Mouse (Mus musculus) kidney, embryonic 16.5 days (tissue): ENCODE measurements around the gene Commd8. TPM values are rescaled to one million over a fixed set of nuclear protein-coding genes. Genes with fewer than 3 reads are reported as not detected.

Source experiments
- ATAC-seq: fragments of 200-750 bp; cut with Nextera tagmentation; 2 replicates; pipeline ENCODE4 v1.8.0; 2017; ENCODE audit warnings: moderate TSS enrichment; ENCODE audit not compliant: low FRiP score, low TSS enrichment
- H3K27ac ChIP-seq: fragments of 300-500 bp; sonication (generic); 2 replicates; pipeline ENCODE4 v1.5.1; 2014; ENCODE audit warnings: low read length
- H3K27me3 ChIP-seq: fragments of 300-500 bp; sonication (generic); 2 replicates; pipeline ENCODE4 v1.6.1; 2014; ENCODE audit warnings: low read length, control low read depth, mixed read lengths; ENCODE audit not compliant: insufficient read depth
- H3K36me3 ChIP-seq: fragments of 300-500 bp; sonication (generic); 2 replicates; pipeline ENCODE4 v1.6.1; 2014; ENCODE audit warnings: low read length, control low read depth, mixed read lengths; ENCODE audit not compliant: insufficient read depth
- H3K4me1 ChIP-seq: fragments of 300-500 bp; sonication (generic); 2 replicates; pipeline ENCODE4 v1.6.1; 2014; ENCODE audit warnings: low read length, control low read depth, mixed read lengths; ENCODE audit not compliant: insufficient read depth
- H3K4me2 ChIP-seq: fragments of 300-500 bp; sonication (generic); replicated peaks from 2 replicates; pipeline ENCODE4 v1.6.1; 2014; ENCODE audit warnings: low read depth, low read length
- H3K4me3 ChIP-seq: fragments of 300-500 bp; sonication (generic); 2 replicates; pipeline ENCODE4 v1.5.1; 2014; ENCODE audit warnings: mild to moderate bottlenecking, low read length
- H3K9ac ChIP-seq: fragments of 300-500 bp; sonication (generic); replicated peaks from 2 replicates; pipeline ENCODE4 v1.6.1; 2014; ENCODE audit warnings: low read length
- H3K9me3 ChIP-seq: fragments of 300-500 bp; sonication (generic); 2 replicates; pipeline ENCODE4 v1.6.1; 2016; ENCODE audit warnings: low read length, control low read depth
- WGBS: fragments of 180-500 bp; shearing (Covaris S2); extraction: QIAGEN DNeasy Blood & Tissue Kit; methylation state at CpG from one replicate; pipeline ENCODE4 v1.1.7; 2014; 5-methylcytosine and 5-hydroxymethylcytosine counted together
- polyA plus RNA-seq: library from polyadenylated mRNA; unstranded; fragments of >200 nt; fragmentation: Nextera tagmentation; extraction: Ambion mirVana; gene quantifications from 2 replicates; pipeline ENCODE4 v1.2.1, GENCODE M21; 2015

Gene Commd8
- polyA plus RNA-seq, 1 experiment from 2014 or later, result 144 TPM

- Histone ChIP-seq H3K27ac (no peak overlapping the region), H3K9ac (no peak overlapping the region), H3K36me3 (no peaks in the 10 kb centered on the region), H3K9me3 (no peaks in the 10 kb centered on the region), H3K4me3 (no peak overlapping the region), H3K27me3 (no peaks in the 10 kb centered on the region), H3K4me1 (peaks cover 15% of the 10 kb centered on the region), H3K4me2 (peak overlapping the region; percentile 13; the same call in 1 of the 2 replicates)
- no peak for ATAC-seq
- WGBS, result 59% methylated on average over 10 of the region's 10 CpGs
Observed at GRCm38 (mm10) chr5:72202016-72202415, 34.0 kb upstream of the Commd8 start.

GRCm38 (mm10) chr5:72201600-72201999, 33.6 kb upstream of the Commd8 start:
- Histone ChIP-seq H3K4me2 (peak overlapping the region; percentile 13; the same call in 1 of the 2 replicates), H3K4me1 (peaks cover 15% of the 10 kb centered on the region), H3K27ac (no peak overlapping the region), H3K9me3 (no peaks in the 10 kb centered on the region), H3K9ac (no peak overlapping the region), H3K4me3 (no peak overlapping the region), H3K27me3 (no peaks in the 10 kb centered on the region), H3K36me3 (no peaks in the 10 kb centered on the region)
- no peak for ATAC-seq
- WGBS, result 53% methylated on average over 7 of the region's 7 CpGs

GRCm38 (mm10) chr5:72195442-72195841, 27.5 kb upstream of the Commd8 start:
- H3K36me3 ChIP-seq, result no peaks in the 10 kb centered on the region
- WGBS, result 87% methylated on average over 1 of the region's 1 CpGs
- no peak overlapping the region for H3K9ac ChIP-seq
- H3K9me3 ChIP-seq, result 0 out of 2 replicates have a peak, but pooled peaks cover 2% of the 10 kb centered on the region
- no peak overlapping the region for H3K27ac ChIP-seq
- no peak for ATAC-seq
- no peaks in the 10 kb centered on the region for H3K4me1 ChIP-seq
- H3K4me2 ChIP-seq, result no peak overlapping the region
- no peaks in the 10 kb centered on the region for H3K27me3 ChIP-seq
- no peak overlapping the region for H3K4me3 ChIP-seq

- 88% methylated on average over 5 of the region's 5 CpGs for WGBS
- 0 out of 2 replicates have a peak, but pooled peaks cover 2% of the 10 kb centered on the region for H3K9me3 ChIP-seq
- H3K4me3 ChIP-seq, result no peak overlapping the region
- H3K27ac ChIP-seq, result no peak overlapping the region
- no peak for ATAC-seq
- no peaks in the 10 kb centered on the region for H3K4me1 ChIP-seq
- H3K9ac ChIP-seq, result no peak overlapping the region
- no peak overlapping the region for H3K4me2 ChIP-seq
- H3K27me3 ChIP-seq, result no peaks in the 10 kb centered on the region
- no peaks in the 10 kb centered on the region for H3K36me3 ChIP-seq
Observed at GRCm38 (mm10) chr5:72191932-72192331, 23.9 kb upstream of the Commd8 start.

DNA sequence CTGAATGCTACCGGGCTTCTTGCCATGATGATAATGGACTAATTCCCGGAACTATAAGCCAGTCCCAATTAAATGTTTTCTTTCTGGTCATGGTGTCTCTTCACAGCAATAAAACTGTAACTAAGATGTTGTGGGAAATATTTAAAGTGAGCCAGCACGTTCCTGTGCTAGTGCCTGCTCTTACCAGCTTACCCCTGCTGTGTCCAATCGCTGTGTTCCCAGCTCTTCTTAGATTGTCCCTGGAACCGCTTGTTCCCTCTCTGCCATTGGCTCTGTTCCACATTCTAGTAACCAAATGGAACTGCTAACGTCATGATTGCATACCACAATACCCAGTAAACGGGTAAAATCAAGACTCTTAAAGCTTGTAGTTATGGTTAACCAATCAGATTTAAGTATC, 23.2 kb upstream of the Commd8 start:
- whole genome bisulfite sequencing, result 80% methylated on average over 7 of the region's 7 CpGs
- Histone ChIP-seq H3K9me3 (0 out of 2 replicates have a peak, but pooled peaks cover 2% of the 10 kb centered on the region), H3K9ac (no peak overlapping the region), H3K4me3 (no peak overlapping the region), H3K27me3 (no peaks in the 10 kb centered on the region), H3K4me2 (no peak overlapping the region), H3K36me3 (no peaks in the 10 kb centered on the region), H3K4me1 (no peaks in the 10 kb centered on the region), H3K27ac (no peak overlapping the region)
- ATAC-seq, result no peak

GRCm38 (mm10) chr5:72184437-72185100, 16.6 kb upstream of the Commd8 start:
- Histone ChIP-seq H3K4me3 (no peak overlapping the region), H3K4me1 (0 out of 2 replicates have a peak, but pooled peaks cover 2% of the 10 kb centered on the region), H3K9ac (no peak overlapping the region), H3K36me3 (no peaks in the 10 kb centered on the region), H3K27ac (no peak overlapping the region), H3K9me3 (no peaks in the 10 kb centered on the region), H3K4me2 (no peak overlapping the region), H3K27me3 (no peaks in the 10 kb centered on the region)
- 87% methylated on average over 13 of the region's 13 CpGs for WGBS
- ATAC-seq, result no peak

DNA sequence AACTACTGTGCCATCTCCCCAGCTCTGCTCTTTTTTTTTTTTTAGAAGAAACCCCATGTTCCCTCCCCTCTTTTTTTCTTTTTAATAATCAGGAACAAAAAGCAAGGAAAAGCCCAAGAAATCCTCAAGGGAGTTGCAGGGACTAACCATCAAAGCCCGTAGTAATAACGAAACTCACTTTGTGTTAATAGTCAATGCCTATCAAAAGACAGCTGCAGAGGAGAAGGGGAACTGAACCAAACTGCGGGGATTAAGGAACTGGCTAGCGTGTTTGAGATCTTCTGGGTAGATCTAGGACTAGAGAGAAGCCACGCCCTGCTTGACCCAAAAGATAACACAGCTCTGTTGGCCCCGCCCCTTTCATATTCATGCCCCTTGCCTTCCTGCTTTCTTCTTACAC, 15.9 kb upstream of the Commd8 start:
- Histone ChIP-seq H3K4me1 (0 out of 2 replicates have a peak, but pooled peaks cover 2% of the 10 kb centered on the region), H3K27ac (no peak overlapping the region), H3K4me3 (no peak overlapping the region), H3K9ac (no peak overlapping the region), H3K36me3 (no peaks in the 10 kb centered on the region), H3K4me2 (no peak overlapping the region), H3K9me3 (no peaks in the 10 kb centered on the region), H3K27me3 (no peaks in the 10 kb centered on the region)
- 85% methylated on average over 6 of the region's 6 CpGs for WGBS
- ATAC-seq, result no peak

GRCm38 (mm10) chr5:72182804-72183203, 14.8 kb upstream of the Commd8 start:
- Histone ChIP-seq H3K4me3 (no peak overlapping the region), H3K4me2 (no peak overlapping the region), H3K27me3 (no peaks in the 10 kb centered on the region), H3K27ac (no peak overlapping the region), H3K4me1 (0 out of 2 replicates have a peak, but pooled peaks cover 2% of the 10 kb centered on the region), H3K9me3 (no peaks in the 10 kb centered on the region), H3K9ac (no peak overlapping the region), H3K36me3 (no peaks in the 10 kb centered on the region)
- no peak for ATAC-seq
- 91% methylated on average over 4 of the region's 4 CpGs for WGBS

GRCm38 (mm10) chr5:72181194-72181593, 13.2 kb upstream of the Commd8 start:
- Histone ChIP-seq H3K4me1 (0 out of 2 replicates have a peak, but pooled peaks cover 2% of the 10 kb centered on the region), H3K27me3 (no peaks in the 10 kb centered on the region), H3K9ac (no peak overlapping the region), H3K4me3 (no peak overlapping the region), H3K9me3 (no peaks in the 10 kb centered on the region), H3K36me3 (no peaks in the 10 kb centered on the region), H3K27ac (no peak overlapping the region), H3K4me2 (no peak overlapping the region)
- 8% methylated on average over 1 of the region's 1 CpGs for WGBS
- ATAC-seq, result no peak

DNA sequence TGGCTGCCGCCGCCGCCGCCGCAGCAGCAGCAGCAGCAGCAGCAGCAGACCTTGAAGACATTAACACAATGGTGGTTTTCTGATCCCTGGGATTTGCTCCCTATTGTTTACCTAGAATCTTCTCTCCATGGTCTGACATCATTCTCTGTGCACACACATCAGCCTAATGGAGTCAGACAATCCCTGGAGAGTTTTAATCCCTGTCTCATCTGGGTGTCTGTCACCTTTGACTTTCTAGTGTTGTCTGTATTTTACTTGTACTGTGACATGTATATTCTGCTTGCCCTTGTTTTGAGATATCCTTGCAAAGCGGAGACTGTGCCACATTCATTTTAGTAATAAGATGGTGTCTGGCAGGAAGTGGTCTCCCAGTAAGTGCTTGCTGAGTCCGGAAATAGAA, 7.5 kb upstream of the Commd8 start:
- Histone ChIP-seq H3K9me3 (no peaks in the 10 kb centered on the region), H3K36me3 (no peaks in the 10 kb centered on the region), H3K27me3 (no peaks in the 10 kb centered on the region), H3K4me2 (no peak overlapping the region), H3K27ac (no peak overlapping the region), H3K4me3 (no peak overlapping the region), H3K4me1 (no peaks in the 10 kb centered on the region), H3K9ac (no peak overlapping the region)
- ATAC-seq, result no peak
- 32% methylated on average over 7 of the region's 7 CpGs for WGBS
